Mouse (Mus musculus) cortical plate, adult 2 months (tissue): Measurements from ENCODE around the gene P3h3.

ENCODE experiments used
- CTCF ChIP-seq: fragments of 200-500 bp; IDR thresholded peaks from 2 replicates; pipeline ENCODE4 v1.5.1; 2011; ENCODE audit warnings: mild to moderate bottlenecking, control low read depth, low read length; ENCODE audit not compliant: insufficient read depth; ENCODE audit errors: extremely low read depth
- POLR2A ChIP-seq: fragments of 200-500 bp; IDR thresholded peaks from 2 replicates; pipeline ENCODE4 v1.6.1; 2011; ENCODE audit warnings: mild to moderate bottlenecking, low read length, control low read depth; ENCODE audit not compliant: insufficient read depth; ENCODE audit errors: extremely low read depth

GRCm38 (mm10) chr6:124807366-124807765, 50.2 kb downstream of the P3h3 start:
- TF ChIP-seq CTCF (no peak), POLR2A (peak; percentile 61; the same call in 1 of the 2 replicates)
